Mouse (Mus musculus) c-Kit-negative CD71-positive TER-119-positive erythroid progenitor cells, embryonic 14.5 days (primary cell): ENCODE data around the gene 1700020N01Rik.

Source experiments
- DNase-seq: peaks from one replicate; pipeline ENCODE4 v3.0.0-alpha.2; 2013; ENCODE audit warnings: low read depth, low spot score

Gene 1700020N01Rik

GRCm38 (mm10) chr10:21669750-21670161 is 76.8 kb downstream of the 1700020N01Rik start:
- DNase-seq: no peak

DNA sequence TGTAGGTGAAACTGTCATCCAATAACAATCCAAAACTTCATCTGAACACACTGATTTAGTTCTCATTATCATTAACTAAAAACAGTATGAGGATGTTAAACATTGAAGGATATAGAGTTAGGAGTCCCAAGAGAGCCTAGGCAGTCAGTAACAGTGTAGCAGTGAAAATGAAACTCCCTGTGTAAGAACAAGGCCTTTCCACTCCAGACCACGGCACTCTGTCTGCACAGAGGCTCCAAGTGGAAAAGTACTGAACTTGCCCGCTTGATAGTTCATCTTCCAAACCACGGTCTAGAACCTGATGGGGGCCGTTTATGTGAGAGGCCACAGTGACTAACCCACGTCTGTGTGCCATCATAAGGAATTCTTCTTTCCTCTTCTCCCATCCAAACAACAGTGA is 77.2 kb downstream of the 1700020N01Rik start:
- DNase-seq: no peak
